Mouse (Mus musculus) embryo, embryonic 11 days (tissue): ENCODE measurements at regions not wholly inside any gene's neighbourhood (a gene's known extent, or its start where the extent isn't known, plus 50 kb on each side); places are given as distances from the start of the nearest gene placed in this dataset.
"Not testable (repeated sequence)": the region's sequence is repeated elsewhere in the genome, so short reads cannot be mapped to it uniquely, and the experiment has no call there.

Experiments used
- DNase-seq: peaks from one replicate; pipeline ENCODE4 v3.0.0-alpha.2; 2015

DNA sequence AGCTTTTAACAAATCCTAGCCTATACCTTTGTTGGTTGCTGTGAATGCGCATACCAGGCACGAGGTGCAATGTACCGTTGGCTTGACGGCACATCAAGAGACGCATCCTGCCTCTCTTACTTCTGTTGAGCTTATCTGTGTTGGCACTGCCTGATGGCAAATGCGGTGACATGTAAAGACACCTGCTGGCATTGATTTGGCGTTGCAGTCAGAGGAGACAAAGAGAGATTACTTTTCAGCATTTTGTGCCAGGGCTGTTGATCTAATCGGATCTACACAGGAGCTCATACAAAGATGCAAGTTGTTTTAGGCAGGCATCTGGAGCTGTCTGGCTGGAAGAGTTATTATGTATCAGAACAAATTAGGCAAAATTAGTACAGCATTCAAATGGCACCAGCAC, 331.5 kb upstream of the Cwc22 start:
- DNase-seq, result no peak

- DNase-seq, result no peak
Observed at GRCm38 (mm10) chr2:78274122-78274521, 327.9 kb upstream of the Cwc22 start.

- DNase-seq, result no peak
Observed at GRCm38 (mm10) chr2:78268705-78269104, 322.5 kb upstream of the Cwc22 start.

DNA sequence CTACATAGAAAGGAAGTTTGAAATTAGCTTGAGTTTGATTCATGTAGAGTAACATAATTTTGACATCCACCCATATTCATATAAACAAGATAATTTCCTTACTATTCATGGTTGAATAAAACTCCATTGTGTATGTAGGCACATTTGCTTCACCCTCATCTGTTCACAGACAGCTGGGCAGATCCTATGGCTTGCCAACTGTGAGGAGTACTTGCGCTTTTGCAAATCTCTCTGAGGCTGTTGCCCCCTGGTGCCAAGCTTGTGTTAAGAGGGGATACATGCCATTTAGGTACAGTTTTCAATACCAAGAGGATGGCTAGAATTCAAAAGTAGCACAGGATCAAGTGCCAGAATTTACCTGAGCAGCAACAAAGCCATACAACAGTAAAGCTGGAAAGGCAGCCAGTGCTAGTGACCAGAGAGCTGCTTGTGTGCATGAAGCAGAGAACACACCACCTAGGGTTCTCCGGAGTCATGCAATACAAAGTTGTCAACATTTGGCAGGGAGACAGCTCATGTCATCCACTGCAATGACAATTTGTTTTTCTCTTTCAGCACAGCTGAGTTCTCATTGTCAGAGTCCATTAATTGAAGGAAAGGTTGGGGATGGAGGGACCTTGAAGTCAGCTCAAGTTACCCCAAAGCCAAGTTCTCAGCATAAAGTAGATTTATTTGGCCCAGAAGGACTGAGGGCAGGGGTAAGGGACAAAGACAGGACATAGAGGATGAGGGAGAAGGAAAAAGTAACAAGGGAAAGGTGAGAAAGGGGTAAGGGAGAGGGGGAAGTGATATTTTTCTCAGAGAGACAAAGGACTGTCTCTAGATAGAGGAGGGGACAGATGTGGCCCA, 321.6 kb upstream of the Cwc22 start:
- no peak for DNase-seq

- no peak for DNase-seq
Observed at GRCm38 (mm10) chr2:78253601-78254097, 307.5 kb upstream of the Cwc22 start.

GRCm38 (mm10) chr2:78246354-78246753, 300.2 kb upstream of the Cwc22 start:
- no peak for DNase-seq

DNA sequence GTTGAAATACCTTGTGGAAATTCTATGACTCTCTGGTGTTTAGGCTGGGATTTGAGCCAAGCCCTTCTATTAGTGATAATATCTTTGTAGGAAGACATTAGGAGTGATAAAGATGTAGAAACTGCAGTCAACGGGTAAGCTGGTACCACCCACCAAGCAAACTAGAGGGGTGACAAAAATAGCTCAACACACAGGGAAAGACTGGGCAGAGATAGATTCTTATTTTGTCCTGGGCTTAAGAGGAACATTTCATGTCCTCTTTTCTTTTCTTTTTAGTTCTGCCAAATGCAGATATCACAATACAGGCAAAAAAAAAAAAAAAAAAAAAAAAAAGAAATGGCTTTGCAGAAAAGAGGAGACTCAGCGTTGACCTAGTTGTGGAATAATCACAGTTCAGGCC, 294.1 kb upstream of the Cwc22 start:
- no peak for DNase-seq

DNA sequence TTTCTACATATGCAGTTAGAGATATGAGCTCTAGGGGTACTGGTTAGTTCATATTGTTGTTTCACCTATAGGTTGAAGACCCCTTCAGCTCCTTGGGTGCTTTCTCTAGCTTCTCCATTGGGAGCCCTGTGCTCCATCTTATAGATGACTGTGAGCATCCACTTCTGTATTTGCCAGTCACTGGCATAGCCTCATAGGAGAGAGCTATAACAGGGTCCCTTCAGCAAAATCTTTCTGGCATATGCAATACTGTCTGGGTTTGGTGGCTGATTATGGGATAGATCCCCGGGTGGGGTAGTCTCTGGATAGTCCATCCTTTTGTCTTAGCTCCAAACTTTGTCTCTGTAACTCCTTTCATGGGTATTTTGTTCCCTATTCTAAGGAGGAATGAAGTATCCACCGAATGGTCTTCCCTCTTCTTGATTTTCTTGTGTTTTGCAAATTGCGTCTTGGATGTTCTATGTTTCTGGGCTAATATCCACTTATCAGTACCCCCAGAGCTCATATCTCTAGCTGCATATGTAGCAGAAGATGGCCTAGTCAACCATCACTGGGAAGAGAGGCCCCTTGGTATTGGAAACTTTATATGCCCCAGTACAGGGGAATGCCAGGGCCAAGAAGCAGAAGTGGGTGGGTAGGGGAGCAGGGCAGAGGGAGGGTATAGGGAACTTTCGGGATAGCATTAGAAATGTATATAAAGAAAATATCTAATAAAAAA, 279.4 kb upstream of the Cwc22 start:
- not testable (repeated sequence) for DNase-seq

DNA sequence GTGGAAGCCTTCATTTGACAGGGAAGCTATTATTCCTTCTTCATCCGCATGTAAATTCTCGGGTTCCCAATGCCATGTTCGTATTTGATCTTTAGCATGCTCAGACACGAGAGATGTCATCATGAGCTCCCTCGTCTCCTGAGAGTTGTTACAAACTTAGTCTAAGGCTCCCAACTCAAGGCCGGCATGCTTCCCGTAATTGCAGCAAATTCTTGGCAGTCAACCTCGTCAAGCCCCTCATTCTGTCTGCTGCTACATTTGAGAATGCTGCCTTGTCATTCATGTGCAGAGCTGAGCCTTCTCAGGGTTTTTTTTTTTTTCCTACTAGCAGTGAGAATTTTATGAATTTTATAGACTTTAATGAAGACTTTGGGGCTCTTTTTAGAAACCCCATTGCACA, 268.3 kb upstream of the Cwc22 start:
- DNase-seq, result no peak

DNA sequence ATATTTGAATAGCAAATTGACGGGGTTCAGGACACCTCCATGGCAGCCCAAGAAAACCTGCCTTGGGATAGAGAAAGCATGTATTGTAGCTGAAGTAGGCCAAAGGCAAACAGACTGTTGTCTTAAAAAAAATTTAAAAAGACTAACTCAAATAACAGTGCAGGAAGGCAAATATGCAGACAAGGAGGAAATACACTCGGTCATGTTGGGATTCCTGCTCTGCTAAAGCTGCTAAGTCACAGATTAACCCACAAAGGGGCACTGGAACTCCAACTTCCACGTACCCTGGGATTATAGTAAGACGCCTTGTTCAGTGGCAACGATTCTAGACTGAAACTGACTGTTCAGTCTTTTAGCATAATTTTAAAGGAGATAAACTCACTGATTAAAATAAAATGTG, 258.9 kb upstream of the Cwc22 start:
- DNase-seq, result no peak

GRCm38 (mm10) chr2:78196006-78196405, 249.8 kb upstream of the Cwc22 start:
- no peak for DNase-seq

GRCm38 (mm10) chr2:78189620-78190019, 243.4 kb upstream of the Cwc22 start:
- DNase-seq, result peak; percentile 61

GRCm38 (mm10) chr2:78184950-78185349, 238.8 kb upstream of the Cwc22 start:
- DNase-seq, result no peak

DNA sequence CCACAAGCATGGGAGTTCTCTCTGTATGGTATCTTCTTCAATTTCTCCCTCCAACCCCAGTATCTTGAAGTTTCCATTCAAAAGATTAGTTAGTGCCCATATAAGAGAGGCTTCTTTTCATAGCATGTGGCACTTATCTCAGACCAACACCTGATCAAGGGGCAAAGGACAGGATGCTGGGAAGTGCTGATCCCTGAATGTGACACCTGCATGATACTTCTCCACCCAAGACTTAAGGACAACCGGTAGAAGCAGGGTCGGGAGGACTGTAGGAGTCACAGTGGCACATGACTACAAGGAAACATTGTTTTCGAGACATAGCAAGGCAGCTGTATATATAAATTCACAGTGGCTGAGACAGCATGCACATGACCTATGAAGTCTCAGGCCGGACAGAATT, 227.6 kb upstream of the Cwc22 start:
- DNase-seq, result no peak

- no peak for DNase-seq
Observed at GRCm38 (mm10) chr2:78172819-78173218, 226.6 kb upstream of the Cwc22 start.

DNA sequence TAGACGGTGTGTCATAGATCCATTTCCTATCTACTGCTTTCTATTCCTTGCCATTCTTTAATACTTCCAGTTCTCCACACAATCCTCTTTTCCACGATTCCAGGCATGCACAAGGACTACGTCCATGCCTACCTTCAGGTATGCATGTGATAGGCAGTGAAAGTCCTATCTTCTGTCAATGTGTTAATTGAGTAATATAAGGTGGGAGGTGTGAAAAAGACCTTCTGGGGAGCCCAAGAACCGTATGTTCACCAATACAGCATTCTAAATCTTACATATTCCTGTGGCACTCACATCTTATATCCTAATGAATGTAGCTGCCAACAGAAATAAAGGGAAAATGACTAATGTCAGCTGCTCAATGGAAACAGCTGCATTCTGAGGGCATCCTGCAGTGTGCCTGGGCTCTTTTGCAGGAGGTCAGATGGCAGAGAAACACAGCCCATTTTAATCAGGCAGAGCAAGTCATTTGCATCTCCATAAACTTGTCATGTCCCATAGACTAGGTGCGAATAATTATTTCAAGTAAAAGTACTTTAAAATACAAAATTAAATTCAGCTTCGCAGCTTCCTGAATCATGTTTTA, 224.1 kb upstream of the Cwc22 start:
- DNase-seq, result no peak

GRCm38 (mm10) chr2:78165429-78165828, 219.3 kb upstream of the Cwc22 start:
- DNase-seq, result no peak

- peak; percentile 33 for DNase-seq
Observed at GRCm38 (mm10) chr2:78159877-78160485, 213.8 kb upstream of the Cwc22 start.

DNA sequence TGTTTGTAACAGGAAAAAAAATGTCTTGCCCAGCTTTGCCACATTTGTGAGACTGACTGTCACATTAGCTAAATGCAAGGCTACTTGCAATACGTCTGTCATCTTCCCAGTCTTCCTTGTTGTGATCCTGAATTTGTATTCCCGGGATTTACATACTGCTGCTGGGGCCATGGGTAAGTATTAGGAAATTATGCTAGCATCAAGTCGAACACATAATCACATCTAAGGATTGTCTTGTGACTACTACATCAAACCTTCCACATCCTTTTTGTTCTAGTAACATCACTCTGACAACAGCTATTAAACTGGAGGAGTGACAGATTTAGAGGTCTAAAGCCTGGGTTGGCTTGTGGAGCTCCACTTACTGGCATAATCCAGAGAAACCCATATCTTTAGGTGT, 164.2 kb upstream of the Cwc22 start:
- no peak for DNase-seq

GRCm38 (mm10) chr2:78095536-78095935, 149.4 kb upstream of the Cwc22 start:
- DNase-seq, result no peak

DNA sequence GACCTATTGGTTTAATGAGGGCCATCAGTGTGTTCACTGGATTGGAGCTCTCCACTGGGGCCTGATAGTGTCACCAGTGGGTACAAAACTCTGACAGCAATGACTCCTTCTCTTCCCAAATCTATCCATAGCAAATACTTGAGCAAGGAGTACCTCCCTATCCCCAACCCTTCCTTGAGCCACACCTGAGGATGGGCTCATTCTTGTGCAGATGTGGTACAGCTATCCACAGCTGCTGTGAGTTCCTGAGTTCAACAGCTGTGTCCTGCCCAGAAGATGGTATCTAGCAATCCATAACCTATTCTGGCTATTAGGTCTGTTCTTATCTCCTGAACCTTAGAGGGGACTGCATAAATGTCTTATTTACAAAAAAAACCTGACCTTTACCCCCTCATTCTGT, 148.7 kb upstream of the Cwc22 start:
- no peak for DNase-seq

DNA sequence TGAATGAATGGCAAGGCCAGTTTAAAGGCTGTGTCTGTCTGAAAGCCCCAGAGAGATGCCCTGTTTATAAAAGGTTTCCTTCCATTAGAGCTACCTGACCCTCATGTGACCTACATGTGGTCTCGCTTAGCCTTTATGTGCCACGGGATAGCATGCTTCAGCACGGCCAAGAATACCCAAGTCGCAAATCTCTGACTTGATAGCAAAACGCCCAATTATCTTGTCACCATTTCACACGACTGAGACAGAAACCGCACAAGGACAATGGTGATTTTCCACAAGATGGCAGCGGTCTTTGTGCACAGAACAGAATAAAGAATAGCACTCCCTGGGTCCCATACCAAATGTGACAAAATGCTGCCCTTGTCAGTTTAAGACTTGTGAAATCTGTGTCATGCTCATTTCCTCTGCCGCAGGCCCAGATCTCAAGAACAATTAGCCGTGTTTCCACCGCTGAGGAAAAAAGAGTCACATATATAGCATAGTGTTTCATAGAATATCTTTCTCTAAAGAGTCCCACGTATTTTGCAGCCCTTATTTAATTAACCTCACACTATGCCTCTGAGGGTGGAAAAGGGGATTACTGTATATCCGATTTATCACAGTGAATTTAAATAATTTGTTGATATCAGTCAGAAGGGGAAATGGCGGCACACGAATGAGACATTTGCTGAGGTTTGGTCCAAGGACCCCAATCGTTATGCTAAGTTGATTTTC, 118.3 kb upstream of the Cwc22 start:
- peak; percentile 83 for DNase-seq
